Mouse (Mus musculus) forebrain, embryonic 14.5 days (tissue): ENCODE data around the gene Nr1i2. TPM values are rescaled to one million over a fixed set of nuclear protein-coding genes. Genes with fewer than 3 reads are reported as not detected.
"Not testable (repeated sequence)": the region's sequence is repeated elsewhere in the genome, so short reads cannot be mapped to it uniquely, and the experiment has no call there.

Source experiments
- ATAC-seq: fragments of 200-750 bp; cut with Nextera tagmentation; 2 replicates; pipeline ENCODE4 v1.8.0; 2017; ENCODE audit warnings: mild to moderate bottlenecking, moderate library complexity
- DNase-seq: peaks from one replicate; pipeline ENCODE4 v3.0.0-alpha.2; 2015; ENCODE audit warnings: low spot score
- H3K27ac ChIP-seq: fragments of 300-500 bp; sonication (generic); 2 replicates; pipeline ENCODE4 v1.5.1; 2014; ENCODE audit warnings: low read depth, mild to moderate bottlenecking, control low read depth, low read length, moderate library complexity
- H3K27me3 ChIP-seq: fragments of 300-500 bp; sonication (generic); replicated peaks from 2 replicates; pipeline ENCODE4 v1.6.1; 2014; ENCODE audit warnings: low read length, control low read depth, mixed read lengths; ENCODE audit not compliant: control insufficient read depth, insufficient read depth
- H3K36me3 ChIP-seq: fragments of 300-500 bp; sonication (generic); 2 replicates; pipeline ENCODE4 v1.6.1; 2014; ENCODE audit warnings: low read length, control low read depth; ENCODE audit not compliant: control insufficient read depth, insufficient read depth
- H3K4me1 ChIP-seq: fragments of 300-500 bp; sonication (generic); 2 replicates; pipeline ENCODE4 v1.6.1; 2014; ENCODE audit warnings: antibody characterized with exemption, low read length, control low read depth; ENCODE audit not compliant: control insufficient read depth, insufficient read depth
- H3K4me2 ChIP-seq: fragments of 300-500 bp; sonication (generic); 2 replicates; pipeline ENCODE4 v1.6.1; 2014; ENCODE audit warnings: mild to moderate bottlenecking, control low read depth, low read length
- H3K4me3 ChIP-seq: fragments of 300-500 bp; sonication (generic); 2 replicates; pipeline ENCODE4 v1.5.1; 2014; ENCODE audit warnings: low read depth, low read length, control low read depth
- H3K9ac ChIP-seq: fragments of 300-500 bp; sonication (generic); 2 replicates; pipeline ENCODE4 v1.6.1; 2014; ENCODE audit warnings: mild to moderate bottlenecking, low read length, control low read depth, moderate library complexity
- H3K9me3 ChIP-seq: fragments of 300-500 bp; sonication (generic); replicated peaks from 2 replicates; pipeline ENCODE4 v1.6.1; 2016; ENCODE audit warnings: low read length, control low read depth, mixed read lengths; ENCODE audit not compliant: control insufficient read depth
- WGBS: fragments of 180-500 bp; shearing (Covaris S2); extraction: QIAGEN DNeasy Blood & Tissue Kit; methylation state at CpG from one replicate; pipeline ENCODE4 v1.1.7; 2014; 5-methylcytosine and 5-hydroxymethylcytosine counted together
- polyA plus RNA-seq: library from polyadenylated mRNA; unstranded; fragments of >200 nt; fragmentation: Nextera tagmentation; extraction: Ambion mirVana; gene quantifications from 2 replicates; pipeline ENCODE4 v1.2.1, GENCODE M21; 2014

The Nr1i2 gene
- polyA plus RNA-seq, 1 experiment from 2014 or later: not detected

- no peak overlapping the region for H3K27ac ChIP-seq
- 64% methylated on average over 13 of the region's 13 CpGs for WGBS
- DNase-seq (no peak), ATAC-seq (no peak; the same call in 1 of the 2 replicates)
- H3K9ac ChIP-seq: no peak overlapping the region
- H3K9me3 ChIP-seq: no peaks in the 10 kb centered on the region
- H3K27me3 ChIP-seq: no peaks in the 10 kb centered on the region
- H3K4me1 ChIP-seq: no peaks in the 10 kb centered on the region
- peaks cover 14% of the 10 kb centered on the region for H3K36me3 ChIP-seq
- H3K4me3 ChIP-seq: no peak overlapping the region
- no peak overlapping the region for H3K4me2 ChIP-seq
Measured at GRCm38 (mm10) chr16:38248331-38248961, 46.2 kb downstream of the Nr1i2 start.

- Histone ChIP-seq H3K27ac (no peak overlapping the region), H3K9me3 (no peaks in the 10 kb centered on the region), H3K4me1 (no peaks in the 10 kb centered on the region), H3K4me2 (no peak overlapping the region), H3K4me3 (no peak overlapping the region), H3K36me3 (peaks cover 31% of the 10 kb centered on the region), H3K27me3 (no peaks in the 10 kb centered on the region), H3K9ac (no peak overlapping the region)
- no peak for DNase-seq
- ATAC-seq: no peak
- 82% methylated on average over 5 of the region's 5 CpGs for WGBS
Measured at GRCm38 (mm10) chr16:38245849-38246585, 48.6 kb downstream of the Nr1i2 start.

- H3K36me3 ChIP-seq: peaks cover 36% of the 10 kb centered on the region
- no peak overlapping the region for H3K27ac ChIP-seq
- no peak overlapping the region for H3K4me2 ChIP-seq
- no peaks in the 10 kb centered on the region for H3K4me1 ChIP-seq
- ATAC-seq (no peak), DNase-seq (no peak)
- H3K27me3 ChIP-seq: no peaks in the 10 kb centered on the region
- WGBS: 73% methylated on average over 2 of the region's 2 CpGs
- H3K9me3 ChIP-seq: no peaks in the 10 kb centered on the region
- H3K9ac ChIP-seq: no peak overlapping the region
- no peak overlapping the region for H3K4me3 ChIP-seq
Measured at GRCm38 (mm10) chr16:38245379-38245778, 49.2 kb downstream of the Nr1i2 start.

GRCm38 (mm10) chr16:38244111-38244510 is 50.5 kb downstream of the Nr1i2 start:
- Histone ChIP-seq H3K4me2 (no peak overlapping the region), H3K36me3 (peaks cover 39% of the 10 kb centered on the region), H3K9ac (no peak overlapping the region), H3K9me3 (no peaks in the 10 kb centered on the region), H3K4me3 (no peak overlapping the region), H3K27me3 (no peaks in the 10 kb centered on the region), H3K4me1 (no peaks in the 10 kb centered on the region), H3K27ac (no peak overlapping the region)
- DNase-seq: no peak
- ATAC-seq: no peak
- WGBS: 90% methylated on average over 6 of the region's 6 CpGs

- WGBS: 95% methylated on average over 10 of the region's 10 CpGs
- H3K4me3 ChIP-seq: no peak overlapping the region
Measured at GRCm38 (mm10) chr16:38240167-38240566, 54.5 kb downstream of the Nr1i2 start.

GRCm38 (mm10) chr16:38239729-38240128 is 54.9 kb downstream of the Nr1i2 start:
- H3K4me1 ChIP-seq: no peaks in the 10 kb centered on the region
- H3K27me3 ChIP-seq: no peaks in the 10 kb centered on the region
- no peak for ATAC-seq
- H3K27ac ChIP-seq: no peak overlapping the region
- WGBS: 87% methylated on average over 5 of the region's 5 CpGs
- DNase-seq: peak; percentile 49
- H3K4me2 ChIP-seq: no peak overlapping the region
- H3K36me3 ChIP-seq: peaks cover 37% of the 10 kb centered on the region
- no peaks in the 10 kb centered on the region for H3K9me3 ChIP-seq
- no peak overlapping the region for H3K4me3 ChIP-seq
- H3K9ac ChIP-seq: no peak overlapping the region

More at GRCm38 (mm10) chr16:38240167-38240566, 54.5 kb downstream of the Nr1i2 start:
- no peak overlapping the region for H3K9ac ChIP-seq
- H3K36me3 ChIP-seq: peaks cover 37% of the 10 kb centered on the region
- no peaks in the 10 kb centered on the region for H3K27me3 ChIP-seq
- DNase-seq (no peak), ATAC-seq (no peak)
- no peak overlapping the region for H3K4me2 ChIP-seq
- H3K9me3 ChIP-seq: no peaks in the 10 kb centered on the region
- H3K27ac ChIP-seq: no peak overlapping the region
- no peaks in the 10 kb centered on the region for H3K4me1 ChIP-seq

- 84% methylated on average over 4 of the region's 4 CpGs for WGBS
- DNase-seq (no peak), ATAC-seq (no peak)
- H3K4me3 ChIP-seq: no peak overlapping the region
- peaks cover 27% of the 10 kb centered on the region for H3K36me3 ChIP-seq
- no peaks in the 10 kb centered on the region for H3K9me3 ChIP-seq
- no peak overlapping the region for H3K27ac ChIP-seq
- no peak overlapping the region for H3K9ac ChIP-seq
- no peaks in the 10 kb centered on the region for H3K27me3 ChIP-seq
- no peaks in the 10 kb centered on the region for H3K4me1 ChIP-seq
- no peak overlapping the region for H3K4me2 ChIP-seq
Measured at GRCm38 (mm10) chr16:38236936-38237585, 57.6 kb downstream of the Nr1i2 start.

- peaks cover 43% of the 10 kb centered on the region for H3K36me3 ChIP-seq
- not testable (repeated sequence) for H3K27me3 ChIP-seq, H3K4me3 ChIP-seq, H3K27ac ChIP-seq, H3K9ac ChIP-seq, H3K4me2 ChIP-seq, H3K4me1 ChIP-seq, ATAC-seq, H3K9me3 ChIP-seq, DNase-seq
- 90% methylated on average over 4 of the region's 5 CpGs for WGBS
Measured at GRCm38 (mm10) chr16:38222491-38222890, 72.1 kb downstream of the Nr1i2 start.

GRCm38 (mm10) chr16:38205272-38205671 is 89.4 kb downstream of the Nr1i2 start:
- no peaks in the 10 kb centered on the region for H3K4me1 ChIP-seq
- no peak for ATAC-seq
- H3K4me3 ChIP-seq: no peak overlapping the region
- DNase-seq: no peak
- WGBS: 94% methylated on average over 7 of the region's 7 CpGs
- no peak overlapping the region for H3K27ac ChIP-seq
- H3K36me3 ChIP-seq: peaks cover 32% of the 10 kb centered on the region
- H3K9me3 ChIP-seq: no peaks in the 10 kb centered on the region
- no peaks in the 10 kb centered on the region for H3K27me3 ChIP-seq
- H3K9ac ChIP-seq: no peak overlapping the region
- no peak overlapping the region for H3K4me2 ChIP-seq
